Mouse (Mus musculus): ENCODE data around the gene Vmn1r228.

The Vmn1r228 gene

DNA sequence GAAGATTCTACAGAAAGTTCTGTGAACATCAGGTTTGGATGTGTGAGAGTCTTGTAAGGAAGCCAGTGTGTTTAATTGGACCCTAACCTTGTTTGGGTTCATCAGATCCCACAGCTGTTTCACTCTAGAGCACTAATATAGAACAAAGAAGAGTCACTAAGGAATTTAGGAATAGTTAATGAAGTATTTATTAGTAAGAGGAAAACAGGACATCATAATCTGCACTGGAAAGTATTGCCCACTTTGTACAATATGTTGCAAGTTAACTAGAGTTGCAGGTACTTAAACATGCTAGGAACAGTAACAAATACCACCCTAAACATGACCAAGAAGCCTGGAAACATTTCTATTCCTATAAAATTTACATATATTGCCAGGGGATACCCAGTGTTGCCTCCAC is at the start of gene Vmn1r228:
Vmn1r228 (minus strand) TSS at position 101 of the 400 bp plus-strand sequence.
- DNase-seq (ENCODE audit: low read depth, low spot score) = no peak

DNA sequence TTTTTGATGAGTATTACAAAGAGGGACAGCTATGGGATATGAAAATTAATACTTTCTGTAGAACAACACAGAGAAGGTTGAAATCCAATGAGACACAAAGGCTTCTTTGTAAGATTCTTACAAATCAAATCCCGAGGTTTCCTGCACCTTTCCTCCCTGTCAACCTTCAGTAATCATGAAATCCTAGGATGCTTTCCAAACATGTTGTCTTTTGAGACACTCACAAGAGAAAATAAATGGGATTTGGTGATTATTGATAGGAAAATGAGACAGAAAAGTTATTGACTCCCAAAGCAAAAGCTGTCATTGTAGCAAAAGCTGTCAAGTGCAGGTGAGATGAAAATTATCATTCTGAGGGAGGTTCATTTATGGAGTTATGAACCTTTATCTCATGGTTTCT is 25.3 kb upstream of the Vmn1r228 start, which contains the start of gene Vmn1r229:
Vmn1r229 (plus strand) TSS at position 301 of the 400 bp plus-strand sequence.
- no peak for DNase-seq (ENCODE audit: low read depth, low spot score)

DNA sequence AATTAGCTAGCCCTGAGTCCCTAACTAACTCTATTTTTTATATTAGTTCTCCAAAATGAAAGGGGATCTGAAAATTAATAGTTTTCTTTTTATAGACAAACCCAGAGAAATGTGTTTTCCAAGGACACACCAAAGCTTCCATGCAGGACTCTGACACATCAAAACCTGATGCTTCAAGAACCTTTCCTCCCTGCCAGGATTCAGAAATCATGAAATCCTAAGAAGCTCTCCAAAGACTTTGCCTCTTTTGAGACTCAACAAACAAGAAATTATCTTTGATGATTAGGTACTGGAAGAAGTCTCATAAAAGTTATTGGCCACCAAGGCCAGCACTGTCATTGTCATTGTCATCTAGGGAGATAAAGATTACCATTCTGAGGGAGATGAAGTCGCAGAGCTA is 56.4 kb downstream of the Vmn1r228 start, which contains the start of gene Vmn1r227:
Vmn1r227 (plus strand) TSS at position 301 of the 400 bp plus-strand sequence.
- DNase-seq (ENCODE audit: low read depth, low spot score) = no peak
